In genomic region chr9:47615049-47615448, GRCm38 (mm10) we compare ENCODE assay signal across 16 mouse cellular contexts.
DNase-seq lines count a peak whose midpoint lies in the region; ATAC-seq and TF ChIP-seq lines count a peak whose summit lies in the region.
"Had no signal": no experiment of that assay in that cellular context is flagged by ENCODE, and none has a peak within 500 bp of the region (broad histone marks: within the 10 kb centered on the region; RNA-seq: fewer than 3 reads in every experiment).

No protein-coding gene starts in this region.

- intact Hi-C loops in gastrocnemius, adult 2 months (cut with DNase I) = no loop called here

- DNase-seq in heart, adult 18-20 months = peak; percentile 23 to 44
- peak; percentile 22 for DNase-seq in lung, embryonic 14.5 days
- no peak for DNase-seq in lung, adult 18-20 months
- DNase-seq in cerebellum, adult 11 months = peak; percentile 63
- peak; percentile 39 for DNase-seq in gastrocnemius, adult 2 months
- no peak for DNase-seq in urinary bladder, postnatal 14 days (ENCODE audit: low spot score)
- DNase-seq in embryo, embryonic 10 days (ENCODE audit: low spot score) = no peak
- DNase-seq: B cell, adult 2 months; kidney, postnatal 14 days; thymus, postnatal 25 days had no signal

- H3K4me3 ChIP-seq in heart, embryonic 11.5 days (ENCODE audit: low read depth, low read length) = no peak overlapping the region
- no peak overlapping the region for H3K4me3 ChIP-seq in lung, embryonic 14.5 days (ENCODE audit: low read depth, low read length)
- H3K4me3 ChIP-seq in gastrocnemius, adult 2 months = no peak overlapping the region
- H3K4me3 ChIP-seq: embryonic facial prominence, embryonic 10.5 days; forebrain, embryonic 12.5 days had no signal

- no peaks in the 10 kb centered on the region for H3K36me3 ChIP-seq in heart, embryonic 11.5 days (ENCODE audit: control insufficient read depth, insufficient read depth, low read length)
- H3K36me3 ChIP-seq in lung, embryonic 14.5 days (ENCODE audit: insufficient read depth) = no peaks in the 10 kb centered on the region
- H3K36me3 ChIP-seq: embryonic facial prominence, embryonic 10.5 days; forebrain, embryonic 12.5 days; G1E had no signal

- peaks cover 31% of the 10 kb centered on the region for H3K4me1 ChIP-seq in heart, embryonic 11.5 days (ENCODE audit: control insufficient read depth, insufficient read depth, low read length)
- H3K4me1 ChIP-seq in lung, embryonic 14.5 days (ENCODE audit: insufficient read depth) = peaks cover 12% of the 10 kb centered on the region; the same call in 1 of the 2 replicates

- no peak overlapping the region for H3K4me2 ChIP-seq in heart, embryonic 11.5 days
- no peak overlapping the region for H3K4me2 ChIP-seq in lung, embryonic 14.5 days
- H3K4me2 ChIP-seq: forebrain, embryonic 12.5 days had no signal

- WGBS in heart, embryonic 11.5 days (ENCODE audit: insufficient replicate concordance) = 77% methylated on average over 6 of the region's 6 CpGs
- WGBS in lung, embryonic 14.5 days = 78% methylated on average over 6 of the region's 6 CpGs

- H3K27me3 ChIP-seq in heart, embryonic 11.5 days (ENCODE audit: control insufficient read depth, insufficient read depth, low read length) = no peaks in the 10 kb centered on the region
- H3K27me3 ChIP-seq in lung, embryonic 14.5 days (ENCODE audit: insufficient read depth, low read length) = peaks cover 11% of the 10 kb centered on the region
- H3K27me3 ChIP-seq: forebrain, embryonic 12.5 days had no signal

- H3K27ac ChIP-seq in heart, embryonic 11.5 days (ENCODE audit: low read depth, low read length) = no peak overlapping the region
- H3K27ac ChIP-seq in lung, embryonic 14.5 days (ENCODE audit: low read depth) = no peak overlapping the region
- no peak overlapping the region for H3K27ac ChIP-seq in gastrocnemius, adult 2 months
- H3K27ac ChIP-seq: embryonic facial prominence, embryonic 10.5 days; forebrain, embryonic 12.5 days; macrophage had no signal

- H3K9ac ChIP-seq in heart, embryonic 11.5 days (ENCODE audit: low read depth, low read length) = no peak overlapping the region
- no peak overlapping the region for H3K9ac ChIP-seq in lung, embryonic 14.5 days
- H3K9ac ChIP-seq: forebrain, embryonic 12.5 days had no signal

- ATAC-seq in heart, embryonic 11.5 days (replicated peaks; ENCODE audit: insufficient number of reproducible peaks, low FRiP score, low TSS enrichment) = no peak
- no peak for ATAC-seq in lung, embryonic 14.5 days (ENCODE audit: insufficient read depth)
- ATAC-seq: inflammation-experienced regulatory T-cells, adult 6 months had no signal

- no peak for TF ChIP-seq CTCF in lung, embryonic 14.5 days (IDR thresholded peaks at IDR 0.05; ENCODE audit: low read depth)
- no peak for TF ChIP-seq CTCF in gastrocnemius, adult 2 months (IDR thresholded peaks at IDR 0.05)

- no peaks in the 10 kb centered on the region for H3K9me3 ChIP-seq in heart, embryonic 11.5 days (replicated peaks; ENCODE audit: control insufficient read depth, low read length)
- H3K9me3 ChIP-seq in lung, embryonic 14.5 days (ENCODE audit: low read depth, low read length) = no peaks in the 10 kb centered on the region
- H3K9me3 ChIP-seq: embryonic facial prominence, embryonic 10.5 days; forebrain, embryonic 12.5 days had no signal

Comparison
In these comparisons a context has a peak if more than half of its experiments do, and no peak if none do; other contexts are left out.
1. DNase-seq: peak in heart, adult 18-20 months (2 of 2), lung, embryonic 14.5 days (single experiment), cerebellum, adult 11 months (single experiment) and gastrocnemius, adult 2 months (single experiment); none in lung, adult 18-20 months (0 of 2), urinary bladder, postnatal 14 days (single experiment) and embryo, embryonic 10 days (single experiment).